Mouse (Mus musculus) CH12.LX (cell line): ENCODE data around the gene Macc1. TPM values are rescaled to one million over a fixed set of nuclear protein-coding genes. Genes with fewer than 3 reads are reported as not detected.

ENCODE experiments used
- DNase-seq: peaks from one replicate; pipeline ENCODE4 v3.0.0-alpha.2; 2013; ENCODE audit errors: extremely low read depth
- H3K27ac ChIP-seq: 2 replicates; pipeline ENCODE4 v1.5.1; 2012; ENCODE audit warnings: low read depth, mild to moderate bottlenecking, control low read depth, moderate library complexity; ENCODE audit not compliant: insufficient read depth
- H3K27me3 ChIP-seq: replicated peaks from 2 replicates; pipeline ENCODE3; 2012; ENCODE audit warnings: inconsistent platforms
- H3K36me3 ChIP-seq, 2 experiments: replicated peaks in 1 of 2; 2 replicates each; pipeline versions ENCODE3 to v1.6.1; 2012; ENCODE audit warnings: inconsistent platforms in 1 of 2, low read length in 1 of 2, mild to moderate bottlenecking in 1 of 2, mixed read lengths in 1 of 2, moderate library complexity in 1 of 2; ENCODE audit not compliant: control insufficient read depth in 1 of 2, insufficient read depth in 1 of 2
- H3K4me1 ChIP-seq, 2 experiments: 2 replicates each; pipeline ENCODE4 v1.6.1; 2012; ENCODE audit warnings: inconsistent platforms in 1 of 2, moderate library complexity in 1 of 2; ENCODE audit not compliant: insufficient read depth in 2 of 2, control insufficient read depth in 1 of 2
- H3K4me2 ChIP-seq: 2 replicates; pipeline ENCODE4 v1.6.1; 2012; ENCODE audit warnings: low read depth, mild to moderate bottlenecking, control low read depth; ENCODE audit not compliant: poor library complexity, insufficient read depth, severe bottlenecking
- H3K4me3 ChIP-seq, 3 experiments: fragments of 150-350 bp in 1 of 3; sonication (generic) in 1 of 3; replicated peaks in 1 of 3; 2 replicates each; pipeline versions ENCODE3 to v1.5.1; 2011 to 2012; ENCODE audit warnings: low read depth in 2 of 3, low read length in 2 of 3, mild to moderate bottlenecking in 2 of 3, moderate library complexity in 2 of 3, control low read depth in 1 of 3, improper control_type of control experiment in 1 of 3, inconsistent platforms in 1 of 3, mixed read lengths in 1 of 3; ENCODE audit not compliant: poor library complexity in 1 of 3
- H3K79me2 ChIP-seq: replicated peaks from 2 replicates; pipeline ENCODE4 v1.6.1; 2012; ENCODE audit warnings: mild to moderate bottlenecking, moderate library complexity; ENCODE audit not compliant: control insufficient read depth, poor library complexity, insufficient read depth, severe bottlenecking; ENCODE audit errors: extremely low read depth
- H3K9ac ChIP-seq: 2 replicates; pipeline ENCODE4 v1.6.1; 2012; ENCODE audit warnings: low read depth, mild to moderate bottlenecking, control low read depth, moderate library complexity; ENCODE audit not compliant: insufficient read depth
- H3K9me3 ChIP-seq: replicated peaks from 2 replicates; pipeline ENCODE3; 2012; ENCODE audit warnings: low read length, inconsistent platforms, mixed read lengths
- CHD1 ChIP-seq: IDR thresholded peaks from 2 replicates; pipeline ENCODE4 v1.6.1; 2012; ENCODE audit warnings: low read depth, low read length, improper control_type of control experiment, inconsistent platforms
- CTCF ChIP-seq, 2 experiments: IDR thresholded peaks in 1 of 2; conservative IDR thresholded peaks in 1 of 2; 2 replicates each; pipeline ENCODE4 v1.5.1; 2011 to 2012; ENCODE audit warnings: low read depth in 2 of 2, low read length in 2 of 2, improper control_type of control experiment in 1 of 2, inconsistent platforms in 1 of 2, mild to moderate bottlenecking in 1 of 2, moderate library complexity in 1 of 2
- ELF1 ChIP-seq: IDR thresholded peaks from 2 replicates; pipeline ENCODE4 v1.6.1; 2014; ENCODE audit warnings: low read depth, mild to moderate bottlenecking, inconsistent platforms, low read length, improper control_type of control experiment
- EP300 ChIP-seq: IDR thresholded peaks from 2 replicates; pipeline ENCODE4 v1.6.1; 2011; ENCODE audit warnings: low read length, improper control_type of control experiment
- ETS1 ChIP-seq: conservative IDR thresholded peaks from 2 replicates; pipeline ENCODE4 v1.6.1; 2012; ENCODE audit warnings: low read depth, mild to moderate bottlenecking, inconsistent platforms, low read length, improper control_type of control experiment, moderate library complexity
- JUN ChIP-seq: IDR thresholded peaks from 2 replicates; pipeline ENCODE4 v1.6.1; 2011; ENCODE audit warnings: low read depth, mild to moderate bottlenecking, low read length, improper control_type of control experiment, moderate library complexity; ENCODE audit not compliant: insufficient read depth
- JUND ChIP-seq: conservative IDR thresholded peaks from 2 replicates; pipeline ENCODE4 v1.6.1; 2011; ENCODE audit warnings: low read depth, low read length, improper control_type of control experiment
- MAX ChIP-seq: IDR thresholded peaks from 2 replicates; pipeline ENCODE4 v1.6.1; 2011; ENCODE audit warnings: low read length, improper control_type of control experiment
- MAZ ChIP-seq: IDR thresholded peaks from 2 replicates; pipeline ENCODE4 v1.6.1; 2012; ENCODE audit warnings: low read depth, mild to moderate bottlenecking, inconsistent platforms, low read length, improper control_type of control experiment, moderate library complexity
- NELFE ChIP-seq: IDR thresholded peaks from 2 replicates; pipeline ENCODE4 v1.6.1; 2011; ENCODE audit warnings: low read depth, low read length, improper control_type of control experiment
- PAX5 ChIP-seq: IDR thresholded peaks from 2 replicates; pipeline ENCODE4 v1.6.1; 2012; ENCODE audit warnings: low read length, inconsistent platforms, mixed read lengths
- POLR2A ChIP-seq: IDR thresholded peaks from 2 replicates; pipeline ENCODE4 v1.6.1; 2011; ENCODE audit warnings: low read depth, mild to moderate bottlenecking, improper control_type of control experiment, low read length
- POLR2AphosphoS2 ChIP-seq: IDR thresholded peaks from 2 replicates; pipeline ENCODE4 v1.6.1; 2011; ENCODE audit warnings: low read depth, low read length, improper control_type of control experiment
- RAD21 ChIP-seq: IDR thresholded peaks from 2 replicates; pipeline ENCODE4 v1.6.1; 2011; ENCODE audit warnings: low read depth, mild to moderate bottlenecking, low read length, improper control_type of control experiment, moderate library complexity
- TBP ChIP-seq: conservative IDR thresholded peaks from 2 replicates; pipeline ENCODE4 v1.6.1; 2011; ENCODE audit warnings: low read depth, low read length, improper control_type of control experiment
- UBTF ChIP-seq: IDR thresholded peaks from 2 replicates; pipeline ENCODE4 v1.6.1; 2012; ENCODE audit warnings: low read depth, mild to moderate bottlenecking, inconsistent platforms, low read length, improper control_type of control experiment, moderate library complexity
- USF1 ChIP-seq: IDR thresholded peaks from 2 replicates; pipeline ENCODE4 v1.6.1; 2014; ENCODE audit warnings: low read depth, mild to moderate bottlenecking, inconsistent platforms, low read length, improper control_type of control experiment
- USF2 ChIP-seq: conservative IDR thresholded peaks from 2 replicates; pipeline ENCODE4 v1.6.1; 2011; ENCODE audit warnings: low read depth, low read length, improper control_type of control experiment
- dilution Hi-C: fragments of 300-500 bp; cut with MboI; formaldehyde crosslinking; loops from 2 replicates; pipeline ENCODE4 v1.14.3; 2020; ENCODE audit warnings: low sequenced_read_pairs; ENCODE audit not compliant: extremely low pct_unique_long_range_greater_than_20kb, extremely low pct_ligation_motif_present
- in situ Hi-C: fragments of 300-500 bp; cut with MboI; formaldehyde crosslinking; loops from 3 replicates; pipeline ENCODE4 v1.14.3; 2019; ENCODE audit warnings: low sequenced_read_pairs, low pct_ligation_motif_present, low pct_unique_long_range_greater_than_20kb, mixed read lengths
- polyA plus RNA-seq: library from polyadenylated mRNA; unstranded; fragments of >175 nt; gene quantifications from 2 replicates; pipeline ENCODE4 v1.2.1, GENCODE M21; 2012; ENCODE audit warnings: low read depth; ENCODE audit not compliant: insufficient read length
- total RNA-seq, 2 experiments: library from RNA; depleted of rRNA; stranded (reverse); fragments of 300-350 nt in 1 of 2; fragments of >200 nt in 1 of 2; gene quantifications; 2 replicates each; pipeline ENCODE4 v1.2.3; 2012 to 2014

Macc1 gene
- total and polyA plus RNA-seq, 3 experiments: 0.04 to 0.19 (median 0.13) TPM

DNA sequence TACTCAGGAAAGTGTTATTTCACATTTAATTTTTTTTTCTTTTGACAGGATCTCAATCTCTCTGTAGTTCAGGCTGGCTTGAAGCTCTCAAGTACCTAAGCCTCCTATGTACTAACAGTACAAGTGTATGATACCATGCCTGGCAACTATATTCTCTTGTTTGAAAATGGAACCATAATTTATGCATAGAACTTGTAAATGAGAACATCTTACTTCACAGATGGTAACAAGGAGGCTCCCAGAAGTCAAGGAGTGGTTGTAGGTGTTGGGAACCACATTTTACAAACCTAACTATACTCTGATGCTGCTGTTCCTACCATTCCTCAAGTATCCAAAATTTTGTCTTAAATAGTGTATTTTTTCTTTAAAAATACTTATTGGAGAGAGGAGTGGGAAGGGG is 96.5 kb downstream of the Macc1 start:
- dilution Hi-C loops (no loop called here), in situ Hi-C loops (no loop called here)
- Histone ChIP-seq H3K4me2 (no peak overlapping the region), H3K79me2 (no peaks in the 10 kb centered on the region), H3K27me3 (no peaks in the 10 kb centered on the region), H3K9me3 (no peaks in the 10 kb centered on the region), H3K36me3 (no peaks in the 10 kb centered on the region), H3K9ac (no peak overlapping the region), H3K27ac (no peak overlapping the region), H3K4me3 (no peak overlapping the region)
- no peak for TF ChIP-seq MAZ
- TF ChIP-seq PAX5: no peak
- no peak for TF ChIP-seq ETS1
- no peak for TF ChIP-seq MAX
- no peak for TF ChIP-seq UBTF
- TF ChIP-seq, all 38 proteins: peak for 0
- no peak for DNase-seq
- peaks cover 0 to 18% of the 10 kb centered on the region in 2 experiments; a peak in 2 of 4 replicates for H3K4me1 ChIP-seq

DNA sequence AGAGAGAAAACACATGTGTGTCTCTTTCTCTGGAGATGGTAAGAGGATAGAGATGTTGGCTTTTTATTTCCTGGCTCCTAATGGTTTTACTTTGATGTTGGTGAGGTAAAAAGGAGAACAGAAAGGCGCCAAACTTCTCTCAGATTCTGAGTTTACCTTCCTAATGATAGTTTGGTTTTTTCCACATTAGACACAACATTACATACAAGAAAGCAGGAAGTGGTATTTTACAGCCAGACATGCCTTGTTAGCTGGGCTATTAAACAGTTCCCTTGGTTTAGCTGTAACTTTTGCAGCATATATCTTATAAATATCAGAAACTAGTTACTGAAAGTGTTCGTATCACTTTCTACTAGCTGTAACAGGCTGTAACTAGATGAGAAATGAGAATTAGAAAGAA is 96.9 kb downstream of the Macc1 start:
- H3K27me3 ChIP-seq: no peaks in the 10 kb centered on the region
- dilution Hi-C loops: no loop called here
- TF ChIP-seq EP300 (peak; percentile 60; the same call in 1 of the 2 replicates), NELFE (no peak), JUND (0 out of 2 replicates have a peak, but pooled peaks have one; percentile 33), UBTF (no peak), POLR2A (no peak), USF1 (no peak), JUN (no peak), ELF1 (peak; percentile 46; the same call in 1 of the 2 replicates)
- H3K4me3 ChIP-seq: no peak overlapping the region
- H3K9me3 ChIP-seq: no peaks in the 10 kb centered on the region
- H3K9ac ChIP-seq: no peak overlapping the region
- H3K4me1 ChIP-seq: peaks cover 0 to 18% of the 10 kb centered on the region in 2 experiments; a peak in 2 of 4 replicates
- no peaks in the 10 kb centered on the region for H3K36me3 ChIP-seq
- no peak overlapping the region for H3K4me2 ChIP-seq
- in situ Hi-C loops: no loop called here
- DNase-seq: peak; percentile 39
- no peaks in the 10 kb centered on the region for H3K79me2 ChIP-seq
- no peak overlapping the region for H3K27ac ChIP-seq

DNA sequence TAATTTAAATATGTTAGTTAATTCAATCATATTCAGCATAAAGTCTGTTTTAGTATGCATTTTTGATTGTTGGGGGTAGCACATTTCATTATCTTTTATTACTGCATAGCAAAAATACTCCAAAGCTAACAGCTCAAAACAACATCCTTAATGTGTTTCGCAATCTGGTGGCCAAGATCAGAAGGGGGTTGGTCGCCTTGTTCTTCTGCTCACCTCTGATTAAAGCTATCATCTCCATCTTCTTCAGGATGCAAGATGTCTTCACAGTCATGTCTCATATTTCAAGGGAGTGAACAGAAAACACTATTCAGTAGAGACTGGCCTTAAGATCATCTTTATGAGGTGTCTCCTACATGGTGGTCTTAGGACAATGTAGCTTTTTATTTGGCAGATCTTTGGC is 97.9 kb downstream of the Macc1 start:
- no peak overlapping the region for H3K9ac ChIP-seq
- no peaks in the 10 kb centered on the region for H3K9me3 ChIP-seq
- no peaks in the 10 kb centered on the region for H3K79me2 ChIP-seq
- no peak overlapping the region for H3K4me2 ChIP-seq
- H3K27ac ChIP-seq: no peak overlapping the region
- no peaks in the 10 kb centered on the region for H3K27me3 ChIP-seq
- dilution Hi-C loops (no loop called here), in situ Hi-C loops (no loop called here)
- no peak for DNase-seq
- H3K4me3 ChIP-seq: no peak overlapping the region
- peaks cover 0 to 18% of the 10 kb centered on the region in 2 experiments; a peak in 2 of 4 replicates for H3K4me1 ChIP-seq
- no peak for TF ChIP-seq TBP
- no peak for TF ChIP-seq CTCF (conservative IDR thresholded peaks at IDR 0.05 in 1 of 2, IDR thresholded peaks at IDR 0.05 in 1 of 2; ENCODE audit: low read depth in 2 of 2, low read length in 2 of 2)
- TF ChIP-seq POLR2AphosphoS2: no peak
- TF ChIP-seq RAD21: no peak
- no peak for TF ChIP-seq USF1
- TF ChIP-seq JUND: no peak
- no peak for TF ChIP-seq CHD1
- no peak for TF ChIP-seq POLR2A
- TF ChIP-seq USF2: no peak
- no peaks in the 10 kb centered on the region for H3K36me3 ChIP-seq
